Mouse (Mus musculus): ENCODE measurements around the gene Adcy3. TPM values are rescaled to one million over a fixed set of nuclear protein-coding genes. Genes with fewer than 3 reads are reported as not detected.

Adcy3 gene
- polyA plus RNA-seq, 1 experiment from 2014 or later = 0.91 TPM

DNA sequence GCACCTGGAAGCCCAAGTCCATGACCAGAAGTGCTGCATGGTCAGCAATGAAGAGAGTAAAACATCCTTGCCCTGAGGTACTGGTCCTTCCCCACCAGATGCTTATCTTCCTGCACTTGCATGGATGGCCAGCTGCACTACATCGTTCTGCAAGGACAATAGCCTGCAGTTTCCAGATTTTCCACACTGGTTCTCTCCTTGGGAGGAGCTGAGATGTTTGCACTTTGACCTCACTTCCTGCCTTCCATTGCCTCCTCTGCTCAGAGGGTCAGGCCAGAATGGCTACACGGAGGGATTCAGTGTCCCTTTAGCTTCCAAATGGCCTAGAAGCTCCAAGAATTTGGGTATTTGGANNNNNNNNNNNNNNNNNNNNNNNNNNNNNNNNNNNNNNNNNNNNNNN lies 51.7 kb downstream of the Adcy3 start:
- Histone ChIP-seq H3K4me1 (replicated peaks) (no peaks in the 10 kb centered on the region), H3K27me3 (no peaks in the 10 kb centered on the region), H3K9ac (no peak overlapping the region), H3K4me2 (no peak overlapping the region), H3K4me3 (replicated peaks) (no peak overlapping the region), H3K36me3 (replicated peaks) (no peaks in the 10 kb centered on the region), H3K27ac (replicated peaks) (no peak overlapping the region), H3K9me3 (replicated peaks) (no peaks in the 10 kb centered on the region)
- no peak for ATAC-seq (ENCODE audit: insufficient read depth)
- 34% methylated on average over 2 of the region's 2 CpGs for WGBS (ENCODE audit: insufficient replicate concordance)

DNA sequence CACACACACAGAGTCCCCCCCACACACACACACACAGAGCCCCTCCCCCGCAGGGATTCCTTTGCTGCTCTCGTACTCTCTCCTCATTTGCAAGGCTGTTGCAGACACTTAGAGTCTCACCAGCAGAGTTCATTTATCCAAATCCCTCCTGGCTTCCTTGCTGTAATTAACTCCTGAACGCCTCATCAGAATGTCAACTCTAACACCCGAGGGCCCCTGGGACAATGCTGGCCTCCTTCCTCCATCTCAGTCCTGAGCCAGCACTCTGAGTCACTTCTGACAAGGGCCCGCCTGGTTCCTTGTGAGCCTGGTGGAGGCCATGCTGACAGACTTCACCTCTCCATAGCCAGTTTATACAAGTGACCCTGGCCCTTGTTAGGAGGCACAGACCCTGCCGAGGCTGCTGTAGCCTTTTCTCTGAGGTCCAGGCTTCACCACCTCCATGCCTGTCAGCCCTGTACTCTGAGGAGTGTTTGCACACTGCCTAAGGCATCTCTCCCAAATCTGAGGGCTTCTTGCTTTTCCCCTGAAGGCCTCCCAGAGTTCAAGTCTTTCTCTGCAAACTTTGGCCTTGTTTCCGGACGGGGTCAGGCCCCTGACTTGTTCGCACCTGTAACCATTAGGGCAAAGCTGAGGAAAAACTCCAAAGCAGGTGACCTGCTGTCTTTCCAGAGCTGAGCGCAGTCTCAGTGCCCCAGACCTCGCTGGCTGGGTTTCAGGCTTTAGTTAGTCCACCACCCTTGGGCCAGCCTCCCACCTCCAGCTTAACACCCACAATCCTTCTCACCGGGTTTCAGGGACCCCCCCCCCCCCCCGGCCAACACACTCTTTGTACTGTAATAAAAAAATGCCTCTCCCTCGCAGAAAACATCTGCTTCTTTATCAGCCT lies 55.5 kb downstream of the Adcy3 start:
- Histone ChIP-seq H3K4me2 (no peak overlapping the region), H3K27ac (replicated peaks) (no peak overlapping the region), H3K4me3 (replicated peaks) (no peak overlapping the region), H3K27me3 (no peaks in the 10 kb centered on the region), H3K9ac (no peak overlapping the region), H3K4me1 (replicated peaks) (no peaks in the 10 kb centered on the region), H3K9me3 (replicated peaks) (no peaks in the 10 kb centered on the region), H3K36me3 (replicated peaks) (no peaks in the 10 kb centered on the region)
- ATAC-seq (ENCODE audit: insufficient read depth) = no peak
- WGBS (ENCODE audit: insufficient replicate concordance) = 38% methylated on average over 14 of the region's 14 CpGs

DNA sequence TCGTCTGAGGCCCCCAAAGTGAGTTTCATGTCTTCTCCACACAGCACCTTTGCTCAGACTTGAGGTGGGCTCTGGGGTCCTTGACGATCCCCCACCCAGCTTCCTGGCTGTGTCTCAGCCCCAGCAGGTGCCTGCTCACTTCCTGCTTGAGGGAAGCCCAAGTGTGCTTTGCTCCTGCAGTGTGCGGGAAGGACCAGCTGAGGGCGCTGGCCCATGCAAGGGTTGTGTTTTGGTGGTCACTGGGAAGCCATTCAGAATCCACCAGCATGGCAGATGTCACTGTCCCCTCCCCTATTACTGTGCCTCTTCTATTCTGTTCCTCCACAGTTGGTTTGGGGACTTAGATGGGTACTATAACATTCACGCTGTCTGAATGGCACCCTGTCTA lies 56.2 kb downstream of the Adcy3 start:
- H3K36me3 ChIP-seq (replicated peaks) = no peaks in the 10 kb centered on the region
- WGBS (ENCODE audit: insufficient replicate concordance) = 29% methylated on average over 5 of the region's 5 CpGs
- H3K4me2 ChIP-seq = no peak overlapping the region
- H3K9me3 ChIP-seq (replicated peaks) = no peaks in the 10 kb centered on the region
- H3K4me3 ChIP-seq (replicated peaks) = no peak overlapping the region
- no peak overlapping the region for H3K9ac ChIP-seq
- H3K27ac ChIP-seq (replicated peaks) = no peak overlapping the region
- no peak for ATAC-seq (ENCODE audit: insufficient read depth)
- no peaks in the 10 kb centered on the region for H3K4me1 ChIP-seq (replicated peaks)
- no peaks in the 10 kb centered on the region for H3K27me3 ChIP-seq

DNA sequence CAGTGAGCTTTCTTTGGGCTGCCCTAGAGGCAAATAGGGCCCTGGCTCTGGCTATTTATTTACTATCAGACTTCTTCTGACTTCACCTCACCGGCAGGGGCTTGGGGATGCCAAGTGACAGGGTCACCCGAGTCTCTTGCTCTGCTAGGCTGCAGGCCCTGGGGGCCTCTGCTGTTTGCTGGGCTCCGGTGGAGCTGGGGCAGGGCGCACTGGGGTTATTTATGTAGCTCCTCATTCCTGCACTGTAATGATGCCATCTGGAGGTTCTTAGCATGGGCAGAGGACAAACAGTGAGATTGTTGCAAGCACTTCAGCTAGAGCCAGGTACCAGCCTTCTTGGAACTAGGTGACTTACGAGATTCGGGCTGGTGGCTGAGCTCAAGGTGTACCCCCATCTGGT lies 59.6 kb downstream of the Adcy3 start:
- H3K36me3 ChIP-seq (replicated peaks) = no peaks in the 10 kb centered on the region
- no peaks in the 10 kb centered on the region for H3K27me3 ChIP-seq
- no peak overlapping the region for H3K4me3 ChIP-seq (replicated peaks)
- H3K4me1 ChIP-seq (replicated peaks) = no peaks in the 10 kb centered on the region
- ATAC-seq (ENCODE audit: insufficient read depth) = no peak
- H3K9ac ChIP-seq = no peak overlapping the region
- no peaks in the 10 kb centered on the region for H3K9me3 ChIP-seq (replicated peaks)
- H3K27ac ChIP-seq (replicated peaks) = no peak overlapping the region
- no peak overlapping the region for H3K4me2 ChIP-seq
- 65% methylated on average over 6 of the region's 6 CpGs for WGBS (ENCODE audit: insufficient replicate concordance)

DNA sequence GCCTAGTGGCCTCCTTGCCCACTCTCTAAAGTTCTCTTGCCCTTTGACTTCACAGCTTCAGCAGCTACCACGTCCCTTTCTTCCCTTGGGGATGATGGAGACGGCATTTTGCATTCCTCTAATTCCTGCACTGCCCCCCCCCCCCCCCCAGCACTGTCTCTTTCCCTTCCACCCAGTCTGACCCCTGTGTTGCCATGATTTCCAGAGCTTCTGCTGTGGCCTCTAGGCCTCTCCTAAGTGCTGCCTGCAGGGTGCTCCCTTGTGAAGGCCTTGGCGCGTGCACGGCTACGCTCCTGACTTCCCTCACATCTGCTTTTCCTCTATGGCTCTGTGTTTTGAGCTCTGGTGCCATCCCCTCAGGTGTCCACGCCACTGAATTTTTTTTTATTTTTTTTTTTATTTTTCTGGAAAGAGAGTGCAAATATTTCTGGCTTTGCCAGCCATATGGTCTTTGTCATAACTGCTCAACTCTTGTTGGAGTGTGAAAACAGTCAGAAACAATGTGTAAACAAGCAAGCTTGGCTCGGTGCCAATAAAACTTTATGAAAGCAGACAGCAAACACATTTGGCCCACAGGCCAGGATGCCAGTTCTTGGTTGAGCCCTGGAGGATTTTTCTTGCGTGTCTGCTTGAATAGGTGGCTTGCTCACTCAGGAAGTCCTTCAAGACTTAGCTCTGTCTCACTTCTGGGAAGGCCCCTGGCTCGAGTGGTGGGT lies 60.3 kb downstream of the Adcy3 start:
- no peak for ATAC-seq (ENCODE audit: insufficient read depth)

DNA sequence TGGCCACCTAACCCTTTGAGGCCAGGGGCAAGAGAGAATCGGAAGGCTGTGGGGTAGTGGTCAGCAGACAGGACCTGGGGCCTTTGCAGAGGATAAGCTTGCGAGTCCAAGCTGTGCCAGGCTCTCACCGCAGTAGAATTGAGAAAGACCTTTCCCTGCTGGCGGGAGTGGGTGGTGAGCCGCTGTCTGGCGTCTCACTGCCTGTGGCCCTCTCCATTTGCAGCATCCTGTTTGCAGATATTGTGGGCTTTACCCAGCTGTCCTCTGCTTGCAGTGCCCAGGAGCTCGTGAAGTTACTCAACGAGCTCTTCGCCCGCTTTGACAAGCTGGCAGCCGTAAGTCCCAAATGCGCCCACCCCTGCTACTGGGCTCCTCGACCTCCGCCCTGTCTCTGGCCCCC lies 61.7 kb downstream of the Adcy3 start:
- Histone ChIP-seq H3K27ac (replicated peaks) (no peak overlapping the region), H3K4me3 (replicated peaks) (no peak overlapping the region), H3K36me3 (replicated peaks) (no peaks in the 10 kb centered on the region), H3K4me1 (replicated peaks) (no peaks in the 10 kb centered on the region), H3K4me2 (no peak overlapping the region), H3K27me3 (no peaks in the 10 kb centered on the region), H3K9me3 (replicated peaks) (no peaks in the 10 kb centered on the region), H3K9ac (no peak overlapping the region)
- WGBS (ENCODE audit: insufficient replicate concordance) = 81% methylated on average over 14 of the region's 14 CpGs
- no peak for ATAC-seq (ENCODE audit: insufficient read depth)

More for the DNA sequence above, 60.3 kb downstream of the Adcy3 start:
- H3K27me3 ChIP-seq = no peaks in the 10 kb centered on the region
- no peak overlapping the region for H3K4me3 ChIP-seq (replicated peaks)
- no peaks in the 10 kb centered on the region for H3K4me1 ChIP-seq (replicated peaks)
- WGBS (ENCODE audit: insufficient replicate concordance) = 75% methylated on average over 10 of the region's 10 CpGs
- H3K9me3 ChIP-seq (replicated peaks) = no peaks in the 10 kb centered on the region
- H3K36me3 ChIP-seq (replicated peaks) = no peaks in the 10 kb centered on the region
- no peak overlapping the region for H3K4me2 ChIP-seq
- no peak overlapping the region for H3K9ac ChIP-seq
- no peak overlapping the region for H3K27ac ChIP-seq (replicated peaks)

DNA sequence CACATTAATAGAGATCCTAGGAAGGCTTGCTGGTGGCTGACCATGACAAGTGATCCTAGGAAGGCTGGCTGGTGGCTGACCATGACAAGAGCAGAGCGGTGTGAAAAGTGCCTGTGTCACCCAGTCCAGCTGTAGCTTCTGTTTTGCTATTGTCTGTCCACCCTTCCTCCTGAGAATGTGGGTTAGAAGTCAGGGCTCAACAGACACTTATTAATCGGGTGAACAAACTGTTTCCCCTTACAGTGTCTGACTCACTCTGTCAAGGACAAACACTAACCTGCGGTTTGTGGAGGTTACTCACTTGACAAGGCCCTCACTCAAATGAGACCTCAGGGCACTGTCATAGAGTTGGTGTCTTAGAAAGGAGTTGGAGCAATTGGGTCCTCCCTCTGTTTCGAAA lies 65.8 kb downstream of the Adcy3 start:
- Histone ChIP-seq H3K9ac (no peak overlapping the region), H3K4me2 (no peak overlapping the region), H3K9me3 (replicated peaks) (no peaks in the 10 kb centered on the region), H3K27ac (replicated peaks) (no peak overlapping the region), H3K36me3 (replicated peaks) (no peaks in the 10 kb centered on the region), H3K27me3 (no peaks in the 10 kb centered on the region), H3K4me3 (replicated peaks) (no peak overlapping the region), H3K4me1 (replicated peaks) (no peaks in the 10 kb centered on the region)
- 65% methylated on average over 4 of the region's 4 CpGs for WGBS (ENCODE audit: insufficient replicate concordance)
- ATAC-seq (ENCODE audit: insufficient read depth) = no peak

DNA sequence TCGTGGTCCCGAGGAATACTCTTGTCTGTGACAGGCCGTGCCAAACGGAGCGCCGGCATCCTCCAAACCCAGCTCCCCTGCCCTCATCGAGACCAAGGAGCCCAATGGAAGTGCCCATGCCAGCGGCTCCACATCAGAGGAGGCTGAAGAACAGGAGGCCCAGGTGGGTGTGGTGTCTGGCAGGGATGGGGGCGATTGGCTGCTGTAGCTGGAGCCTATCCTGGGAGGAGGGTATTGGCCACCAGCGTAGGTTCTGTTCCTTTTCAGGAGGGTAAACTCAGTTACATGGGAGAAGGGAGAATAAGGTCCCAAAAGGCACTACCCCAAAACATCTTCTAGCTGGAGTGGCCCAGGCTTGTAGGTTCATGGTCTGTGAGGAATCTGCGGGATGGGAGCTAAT lies 66.4 kb downstream of the Adcy3 start:
- no peak for ATAC-seq (ENCODE audit: insufficient read depth)
- Histone ChIP-seq H3K4me3 (replicated peaks) (no peak overlapping the region), H3K9me3 (replicated peaks) (no peaks in the 10 kb centered on the region), H3K4me2 (no peak overlapping the region), H3K9ac (no peak overlapping the region), H3K27me3 (no peaks in the 10 kb centered on the region), H3K36me3 (replicated peaks) (no peaks in the 10 kb centered on the region), H3K27ac (replicated peaks) (no peak overlapping the region), H3K4me1 (replicated peaks) (no peaks in the 10 kb centered on the region)
- WGBS (ENCODE audit: insufficient replicate concordance) = 87% methylated on average over 11 of the region's 11 CpGs

DNA sequence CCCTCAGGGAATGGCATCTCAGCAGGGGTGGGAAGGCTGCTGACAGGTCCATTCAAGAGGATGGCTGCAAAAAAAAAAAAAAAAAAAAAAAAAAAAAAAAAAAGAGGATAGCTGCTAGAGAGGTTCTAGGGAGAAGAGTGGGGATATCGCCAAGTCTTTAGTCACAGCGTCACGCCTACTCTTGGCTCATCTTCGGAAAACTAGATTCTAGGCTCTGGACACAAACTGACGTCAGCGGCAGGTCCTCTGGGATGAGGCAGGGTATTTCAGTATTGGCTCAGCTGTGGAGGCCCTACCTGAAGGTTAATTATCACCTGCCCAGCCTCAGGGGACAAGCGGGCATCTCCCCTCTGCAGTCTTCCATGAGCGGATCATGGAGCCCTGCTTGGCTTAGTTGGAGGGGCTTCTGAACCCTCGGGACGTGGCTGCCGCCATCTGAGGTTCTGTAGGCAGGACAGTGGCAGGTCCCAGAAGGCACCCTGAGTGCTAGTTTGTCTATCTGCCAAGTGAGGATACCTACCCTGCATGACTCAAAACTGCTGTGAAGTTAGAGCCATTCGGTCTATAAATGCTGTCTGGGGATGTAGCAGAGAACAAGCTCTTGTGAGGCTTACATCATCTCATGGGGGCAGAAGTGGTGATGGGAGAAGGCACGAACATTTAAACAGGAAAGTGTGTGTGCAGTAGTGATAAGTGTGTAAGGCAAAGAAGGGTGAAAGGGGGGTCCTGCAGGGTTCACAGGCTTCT lies 68.7 kb downstream of the Adcy3 start:
- Histone ChIP-seq H3K9ac (no peak overlapping the region), H3K36me3 (replicated peaks) (no peaks in the 10 kb centered on the region), H3K4me3 (replicated peaks) (no peak overlapping the region), H3K27ac (replicated peaks) (no peak overlapping the region), H3K27me3 (no peaks in the 10 kb centered on the region), H3K9me3 (replicated peaks) (no peaks in the 10 kb centered on the region), H3K4me2 (no peak overlapping the region), H3K4me1 (replicated peaks) (no peaks in the 10 kb centered on the region)
- ATAC-seq (ENCODE audit: insufficient read depth) = no peak
- WGBS (ENCODE audit: insufficient replicate concordance) = 74% methylated on average over 13 of the region's 13 CpGs

DNA sequence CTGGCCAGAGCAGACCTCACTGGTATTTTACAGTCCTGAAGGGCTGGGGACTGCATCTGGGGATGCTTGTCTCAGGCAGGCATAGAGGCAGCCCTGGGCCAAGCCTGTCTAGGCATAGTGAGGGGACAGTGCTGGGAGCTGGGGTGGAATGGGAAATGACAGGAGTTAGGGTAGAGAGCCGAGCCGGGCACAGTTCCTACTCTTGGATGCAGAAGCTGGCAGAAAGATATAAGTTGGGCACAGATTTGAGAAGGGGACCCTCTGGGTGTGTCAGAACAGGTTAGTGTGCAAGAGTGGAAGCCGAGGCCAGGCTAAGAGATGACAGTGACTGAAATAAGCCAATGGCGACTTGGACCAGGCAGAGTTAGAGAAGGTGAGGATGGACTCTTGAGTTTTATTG lies 69.3 kb downstream of the Adcy3 start:
- 68% methylated on average over 4 of the region's 4 CpGs for WGBS (ENCODE audit: insufficient replicate concordance)
- H3K27ac ChIP-seq (replicated peaks) = no peak overlapping the region
- ATAC-seq (ENCODE audit: insufficient read depth) = no peak
- H3K9ac ChIP-seq = no peak overlapping the region
- no peaks in the 10 kb centered on the region for H3K27me3 ChIP-seq
- no peak overlapping the region for H3K4me3 ChIP-seq (replicated peaks)
- H3K36me3 ChIP-seq (replicated peaks) = no peaks in the 10 kb centered on the region
- no peak overlapping the region for H3K4me2 ChIP-seq
- H3K4me1 ChIP-seq (replicated peaks) = no peaks in the 10 kb centered on the region
- H3K9me3 ChIP-seq (replicated peaks) = no peaks in the 10 kb centered on the region

DNA sequence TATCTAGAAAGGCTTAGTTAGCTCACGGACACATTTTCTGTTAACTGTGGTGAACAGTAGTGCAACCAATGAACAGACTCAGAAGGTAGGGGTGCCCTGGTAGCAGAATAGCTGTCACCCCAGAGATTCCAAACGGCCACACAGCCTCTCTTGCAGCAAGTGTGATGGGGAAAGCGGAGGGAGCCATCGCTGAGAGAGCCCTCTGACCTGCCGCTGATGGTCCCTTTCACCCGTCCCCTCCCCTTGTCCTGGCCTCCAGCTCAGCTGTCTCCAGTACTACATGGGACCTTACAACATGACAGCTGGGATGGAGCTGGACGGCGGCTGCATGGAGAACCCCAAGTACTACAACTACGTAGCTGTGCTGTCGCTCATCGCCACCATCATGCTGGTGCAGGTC lies 73.2 kb downstream of the Adcy3 start:
- WGBS (ENCODE audit: insufficient replicate concordance) = 85% methylated on average over 11 of the region's 11 CpGs

More for the DNA sequence above, 73.2 kb downstream of the Adcy3 start:
- H3K27ac ChIP-seq (replicated peaks) = no peak overlapping the region
- H3K9me3 ChIP-seq (replicated peaks) = no peaks in the 10 kb centered on the region
- H3K4me1 ChIP-seq (replicated peaks) = no peaks in the 10 kb centered on the region
- no peak overlapping the region for H3K4me2 ChIP-seq
- H3K27me3 ChIP-seq = no peaks in the 10 kb centered on the region
- peaks cover 8% of the 10 kb centered on the region; the same call in 1 of the 2 replicates for H3K36me3 ChIP-seq (replicated peaks)
- no peak overlapping the region for H3K9ac ChIP-seq
- no peak overlapping the region for H3K4me3 ChIP-seq (replicated peaks)
- no peak for ATAC-seq (ENCODE audit: insufficient read depth)
